Mouse (Mus musculus) spleen, adult 2 months (tissue): ENCODE results near the gene Zfp26. TPM values are rescaled to one million over a fixed set of nuclear protein-coding genes. Genes with fewer than 3 reads are reported as not detected.
A peak's percentile ranks its signal among the peaks of the same experiment; 100 is the strongest.

Source experiments
- DNase-seq, 2 experiments: peaks; one replicate each; pipeline versions ENCODE4 v3.0.0 to v3.0.0-alpha.2; 2012 to 2021; ENCODE audit warnings: low spot score in 2 of 2, low read depth in 1 of 2
- H3K27ac ChIP-seq: fragments of 200-500 bp; 2 replicates; pipeline ENCODE4 v1.5.1; 2012; ENCODE audit warnings: low read length, inconsistent platforms; ENCODE audit not compliant: insufficient read depth
- H3K27me3 ChIP-seq: fragments of 200-500 bp; 2 replicates; pipeline ENCODE4 v1.6.1; 2012; ENCODE audit warnings: mild to moderate bottlenecking, moderate library complexity, low read length, inconsistent platforms; ENCODE audit not compliant: control insufficient read depth, insufficient read depth
- H3K36me3 ChIP-seq: fragments of 200-500 bp; 2 replicates; pipeline ENCODE4 v1.6.1; 2012; ENCODE audit warnings: mild to moderate bottlenecking, low read length, inconsistent platforms; ENCODE audit not compliant: control insufficient read depth, insufficient read depth
- H3K4me1 ChIP-seq: fragments of 200-500 bp; 2 replicates; pipeline ENCODE4 v1.6.1; 2011; ENCODE audit warnings: inconsistent platforms; ENCODE audit not compliant: control insufficient read depth, insufficient read depth, insufficient read length
- H3K4me3 ChIP-seq: fragments of 200-500 bp; 2 replicates; pipeline ENCODE4 v1.5.1; 2011; ENCODE audit warnings: mild to moderate bottlenecking, inconsistent platforms; ENCODE audit not compliant: insufficient read depth, insufficient read length; ENCODE audit errors: extremely low read depth
- CTCF ChIP-seq: fragments of 200-500 bp; IDR thresholded peaks from 2 replicates; pipeline ENCODE4 v1.5.1; 2011; ENCODE audit warnings: mild to moderate bottlenecking, inconsistent platforms; ENCODE audit not compliant: insufficient read depth, insufficient read length, insufficient replicate concordance; ENCODE audit errors: extremely low read depth
- POLR2A ChIP-seq: fragments of 200-500 bp; IDR thresholded peaks from 2 replicates; pipeline ENCODE4 v1.6.1; 2011; ENCODE audit warnings: low read depth, low read length, inconsistent platforms
- WGBS: fragments of 180-500 bp; shearing (Covaris S2); methylation state at CpG from one replicate; pipeline ENCODE4 v1.1.7; 2018; 5-methylcytosine and 5-hydroxymethylcytosine counted together
- polyA plus RNA-seq: library from polyadenylated mRNA; depleted of rRNA; stranded (reverse); fragments of >200 nt; gene quantifications from 2 replicates; pipeline ENCODE4 v1.2.3, GENCODE M21; 2012

Gene Zfp26
- polyA plus RNA-seq, 1 experiment: 1.4 TPM

DNA sequence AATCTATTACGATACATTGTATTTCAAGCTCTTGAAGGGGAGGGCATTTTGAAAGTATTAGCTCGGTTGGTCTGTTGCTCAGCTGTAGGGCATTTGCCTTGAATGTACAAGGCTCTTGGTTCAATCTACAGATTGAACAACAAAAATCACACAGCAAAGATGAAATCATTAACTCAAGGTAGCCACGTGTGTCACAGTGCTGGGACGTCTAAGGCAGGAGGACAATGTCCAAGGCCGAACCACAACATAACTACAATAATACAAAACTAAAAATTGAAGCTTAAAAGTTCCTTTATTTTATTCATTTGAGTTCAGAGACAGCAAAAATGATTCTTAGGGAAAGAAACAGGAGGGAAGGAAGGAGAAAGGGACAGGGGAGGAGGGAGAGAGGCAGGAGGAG lies 29.6 kb upstream of the Zfp26 start:
- H3K4me3 ChIP-seq: no peak overlapping the region
- H3K27ac ChIP-seq: no peak overlapping the region
- H3K27me3 ChIP-seq: no peaks in the 10 kb centered on the region
- no peak for DNase-seq
- H3K4me1 ChIP-seq: peaks cover 14% of the 10 kb centered on the region
- H3K36me3 ChIP-seq: peaks cover 5% of the 10 kb centered on the region
- 92% methylated on average over 5 of the region's 5 CpGs for WGBS
- TF ChIP-seq POLR2A (no peak), CTCF (no peak)

DNA sequence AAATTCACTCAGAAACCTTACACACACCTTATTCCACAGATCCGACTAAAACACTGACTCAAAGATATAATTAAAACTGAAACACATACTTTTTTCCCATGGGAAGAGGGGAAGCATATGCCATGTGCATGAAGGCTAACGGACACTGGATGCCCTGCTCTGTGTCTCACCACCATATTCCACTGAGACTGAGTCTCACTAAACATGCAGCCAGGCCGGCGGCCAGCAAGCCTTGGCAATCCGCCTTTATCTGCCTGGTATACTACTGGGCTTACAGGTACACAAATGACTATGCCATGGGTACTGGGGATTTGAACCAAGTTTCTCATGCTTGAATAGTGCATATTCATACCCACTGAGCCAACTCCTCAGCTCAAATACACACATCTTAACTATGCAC lies 19.4 kb upstream of the Zfp26 start:
- TF ChIP-seq POLR2A: no peak
- no peak for TF ChIP-seq CTCF
- DNase-seq: no peak
- 93% methylated on average over 5 of the region's 5 CpGs for WGBS
- no peak overlapping the region for H3K4me3 ChIP-seq
- H3K36me3 ChIP-seq: peaks cover 22% of the 10 kb centered on the region
- H3K27me3 ChIP-seq: no peaks in the 10 kb centered on the region
- H3K4me1 ChIP-seq: no peaks in the 10 kb centered on the region
- H3K27ac ChIP-seq: no peak overlapping the region

DNA sequence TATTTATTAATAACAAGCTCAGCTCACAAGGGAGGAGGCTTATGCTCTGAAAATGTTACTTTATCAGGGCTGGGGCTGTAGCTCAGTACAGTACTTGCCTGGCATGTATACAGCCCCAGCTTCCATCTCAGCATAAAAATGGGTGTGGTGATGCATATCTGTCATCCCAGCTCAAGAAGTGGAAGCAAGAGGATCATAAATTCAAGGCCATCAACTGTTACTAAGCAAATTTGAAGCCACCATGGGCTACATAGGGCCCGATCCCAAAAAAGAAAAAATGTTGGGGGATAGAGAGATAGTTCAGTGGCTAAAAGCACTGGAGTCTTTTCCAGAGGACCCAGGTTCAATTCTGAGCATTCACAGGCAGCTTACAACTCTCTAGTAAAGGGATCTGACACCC lies 16.7 kb upstream of the Zfp26 start:
- H3K4me3 ChIP-seq: no peak overlapping the region
- no peak overlapping the region for H3K27ac ChIP-seq
- no peak for TF ChIP-seq POLR2A
- TF ChIP-seq CTCF: no peak
- no peak for DNase-seq
- no peaks in the 10 kb centered on the region for H3K27me3 ChIP-seq
- no peaks in the 10 kb centered on the region for H3K4me1 ChIP-seq
- WGBS: 97% methylated on average over 1 of the region's 1 CpGs
- peaks cover 32% of the 10 kb centered on the region for H3K36me3 ChIP-seq

DNA sequence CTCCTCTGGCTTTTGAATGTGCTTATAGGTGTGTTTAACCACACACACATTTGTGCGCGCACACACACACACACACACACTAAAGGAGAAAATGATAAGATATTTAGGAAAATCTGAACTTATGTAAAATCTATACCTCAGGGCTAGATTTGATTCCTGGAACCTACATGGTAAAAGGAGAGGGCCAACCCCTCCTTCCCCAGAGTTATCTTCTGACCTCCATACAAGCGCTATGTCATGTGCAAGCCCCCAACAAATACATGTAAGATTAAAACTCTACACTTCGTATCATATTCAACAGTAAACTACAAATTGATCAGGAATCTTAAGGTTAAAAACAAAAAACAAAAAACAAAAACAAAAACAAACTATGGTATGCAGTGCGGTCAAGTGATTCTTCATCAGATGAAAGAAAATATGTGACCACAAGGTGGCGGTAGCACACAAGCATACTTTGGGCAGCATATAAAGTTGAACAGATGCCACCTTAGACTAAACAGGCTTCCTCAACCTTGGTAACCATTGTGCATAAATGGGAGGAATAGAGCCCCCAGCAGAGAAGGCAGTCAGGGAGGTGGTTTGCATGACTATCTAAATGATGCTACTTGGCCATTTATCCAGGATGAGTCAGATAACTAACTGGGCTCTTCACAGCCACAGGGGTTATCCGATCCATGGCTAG lies 6.9 kb upstream of the Zfp26 start:
- peak; percentile 41 to 46 for DNase-seq
- Histone ChIP-seq H3K4me1 (no peaks in the 10 kb centered on the region), H3K36me3 (peaks cover 19% of the 10 kb centered on the region), H3K4me3 (no peak overlapping the region), H3K27ac (no peak overlapping the region), H3K27me3 (no peaks in the 10 kb centered on the region)
- 56% methylated on average over 7 of the region's 7 CpGs for WGBS
- TF ChIP-seq CTCF (peak; percentile 35; the same call in 1 of the 2 replicates), POLR2A (no peak)

DNA sequence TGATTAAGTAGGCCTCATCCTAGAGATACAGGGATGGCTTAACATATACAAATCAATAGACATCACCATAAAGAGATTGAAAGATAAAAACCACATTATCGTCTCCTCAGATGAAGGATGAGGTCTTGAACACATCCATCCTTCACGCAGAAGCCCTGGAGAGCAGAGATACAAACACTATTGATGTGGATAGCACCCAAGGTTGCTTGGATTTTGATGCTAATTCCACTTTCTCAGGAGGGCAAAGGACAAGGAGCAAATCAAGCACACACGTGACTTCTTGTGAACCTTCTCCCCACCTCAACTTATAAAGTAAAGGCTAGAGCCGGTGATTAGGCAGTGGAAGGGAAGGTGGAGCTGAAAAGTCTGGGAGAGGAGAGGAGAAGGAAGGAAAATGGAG lies 6.3 kb downstream of the Zfp26 start:
- Histone ChIP-seq H3K4me1 (no peaks in the 10 kb centered on the region), H3K27me3 (no peaks in the 10 kb centered on the region), H3K36me3 (peaks cover 17% of the 10 kb centered on the region), H3K4me3 (no peak overlapping the region), H3K27ac (no peak overlapping the region)
- TF ChIP-seq CTCF (no peak), POLR2A (no peak)
- 95% methylated on average over 4 of the region's 4 CpGs for WGBS
- DNase-seq: no peak

DNA sequence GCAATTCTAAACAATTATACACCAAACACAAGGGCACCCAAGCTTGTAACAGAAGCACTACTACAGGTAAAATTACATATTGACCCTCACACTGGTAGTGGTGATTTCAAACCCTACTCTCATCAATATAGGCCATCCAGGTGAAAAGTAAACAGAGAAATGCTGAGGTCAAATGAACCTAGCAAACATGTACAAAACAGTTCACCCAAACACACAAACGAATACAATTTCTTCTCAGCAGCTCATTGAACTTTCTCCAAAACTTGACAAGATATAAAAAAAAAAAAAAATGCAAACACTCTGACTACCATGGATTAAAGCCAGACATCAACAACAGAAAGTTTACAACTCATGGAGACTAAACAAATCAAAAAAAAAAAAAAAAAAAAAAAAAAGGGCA lies 8.5 kb downstream of the Zfp26 start:
- H3K36me3 ChIP-seq: peaks cover 15% of the 10 kb centered on the region
- no peak overlapping the region for H3K4me3 ChIP-seq
- H3K27me3 ChIP-seq: no peaks in the 10 kb centered on the region
- DNase-seq: no peak
- no peak for TF ChIP-seq POLR2A
- no peak for TF ChIP-seq CTCF
- no peak overlapping the region for H3K27ac ChIP-seq
- WGBS: 100% methylated on average over 1 of the region's 1 CpGs
- H3K4me1 ChIP-seq: no peaks in the 10 kb centered on the region

DNA sequence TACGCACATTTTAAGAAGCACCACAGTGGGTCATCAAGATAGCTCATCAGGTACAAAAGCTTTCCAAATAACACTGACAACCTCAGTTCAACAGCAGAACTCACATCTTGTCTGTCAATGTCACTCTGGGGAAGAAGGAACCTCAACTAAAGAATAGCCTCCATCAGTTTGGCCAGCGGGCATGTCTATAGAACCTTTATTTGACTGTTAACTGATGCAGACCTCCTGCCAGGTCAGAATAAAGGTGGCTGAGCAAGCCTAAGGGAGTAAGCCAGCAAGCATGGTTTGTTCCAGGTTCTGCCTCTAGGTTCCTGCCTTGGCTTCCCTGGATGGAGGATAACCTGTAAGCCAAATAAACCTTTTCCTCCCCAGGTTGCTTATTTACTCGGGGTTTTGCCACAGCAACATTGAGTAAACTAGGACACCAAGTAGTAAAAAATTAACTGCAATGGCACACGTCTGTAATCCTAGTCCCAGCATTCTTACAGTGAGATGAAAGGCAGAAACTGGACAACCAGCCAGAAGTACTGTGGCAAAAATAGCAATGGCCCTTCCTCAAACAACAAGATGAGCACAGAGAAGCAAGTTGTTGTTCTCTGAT lies 16.7 kb downstream of the Zfp26 start:
- Histone ChIP-seq H3K27me3 (no peaks in the 10 kb centered on the region), H3K4me1 (no peaks in the 10 kb centered on the region), H3K36me3 (peaks cover 49% of the 10 kb centered on the region), H3K4me3 (no peak overlapping the region), H3K27ac (no peak overlapping the region)
- WGBS: 95% methylated on average over 4 of the region's 4 CpGs
- TF ChIP-seq CTCF (no peak), POLR2A (no peak)
- no peak for DNase-seq

DNA sequence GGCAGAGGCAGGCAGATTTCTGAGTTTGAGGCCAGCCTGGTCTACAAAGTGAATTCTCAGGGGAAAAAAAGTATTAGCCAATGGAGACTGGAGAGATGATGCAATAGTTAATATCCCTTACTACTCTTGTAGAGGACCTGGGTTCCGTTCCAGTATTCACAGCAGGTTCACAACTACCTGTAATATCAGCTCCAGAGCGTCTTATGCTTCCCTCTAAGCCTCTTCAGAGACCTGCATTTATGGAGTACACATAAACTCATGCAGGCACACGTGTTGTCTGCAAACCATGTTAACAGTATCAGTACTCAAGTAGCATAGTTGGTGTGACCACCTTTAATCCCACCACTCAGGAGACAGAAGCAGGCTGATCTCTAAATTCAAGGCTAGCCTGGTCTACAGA lies 30.0 kb downstream of the Zfp26 start:
- no peaks in the 10 kb centered on the region for H3K36me3 ChIP-seq

More for the DNA sequence above, 30.0 kb downstream of the Zfp26 start:
- Histone ChIP-seq H3K27me3 (no peaks in the 10 kb centered on the region), H3K4me1 (no peaks in the 10 kb centered on the region), H3K27ac (no peak overlapping the region), H3K4me3 (no peak overlapping the region)
- TF ChIP-seq POLR2A (no peak), CTCF (no peak)
- DNase-seq: no peak
- WGBS: 89% methylated on average over 3 of the region's 3 CpGs
